Mouse (Mus musculus): ENCODE results near the gene Syngap1. TPM values are rescaled to one million over a fixed set of nuclear protein-coding genes. Genes with fewer than 3 reads are reported as not detected.

Syngap1 gene
- polyA plus RNA-seq, 1 experiment, result 7.6 TPM

- Histone ChIP-seq H3K27me3 (ENCODE audit: control insufficient read depth, insufficient read depth, low read length) (no peaks in the 10 kb centered on the region), H3K27ac (ENCODE audit: control insufficient read depth, insufficient read depth, low read length) (no peak overlapping the region), H3K4me3 (ENCODE audit: control insufficient read depth, insufficient read depth, low read length) (no peak overlapping the region), H3K4me1 (replicated peaks; ENCODE audit: control insufficient read depth, insufficient read depth, low read length) (peaks cover 15% of the 10 kb centered on the region; the same call in 1 of the 2 replicates), H3K36me3 (ENCODE audit: control insufficient read depth, insufficient read depth, low read length) (no peaks in the 10 kb centered on the region)
- WGBS, result 96% methylated on average over 6 of the region's 6 CpGs
- no peak for TF ChIP-seq POLR2A (IDR thresholded peaks at IDR 0.05; ENCODE audit: control insufficient read depth, extremely low read depth, insufficient read depth, low read length, poor library complexity)
- TF ChIP-seq CTCF (IDR thresholded peaks at IDR 0.05; ENCODE audit: borderline replicate concordance, control insufficient read depth, extremely low read depth, insufficient read depth, low read length, poor library complexity), result no peak
- DNase-seq, result no peak
These were observed 26.4 kb downstream of the Syngap1 start for GRCm38 (mm10) chr17:26967477-26967876.

- no peak overlapping the region for H3K4me3 ChIP-seq (ENCODE audit: control insufficient read depth, insufficient read depth, low read length)
- DNase-seq, result no peak
- 96% methylated on average over 6 of the region's 6 CpGs for WGBS
- no peak overlapping the region for H3K27ac ChIP-seq (ENCODE audit: control insufficient read depth, insufficient read depth, low read length)
- peaks cover 15% of the 10 kb centered on the region; the same call in 1 of the 2 replicates for H3K4me1 ChIP-seq (replicated peaks; ENCODE audit: control insufficient read depth, insufficient read depth, low read length)
- H3K27me3 ChIP-seq (ENCODE audit: control insufficient read depth, insufficient read depth, low read length), result no peaks in the 10 kb centered on the region
- no peaks in the 10 kb centered on the region for H3K36me3 ChIP-seq (ENCODE audit: control insufficient read depth, insufficient read depth, low read length)
- TF ChIP-seq CTCF (IDR thresholded peaks at IDR 0.05; ENCODE audit: borderline replicate concordance, control insufficient read depth, extremely low read depth, insufficient read depth, low read length, poor library complexity) (no peak), POLR2A (IDR thresholded peaks at IDR 0.05; ENCODE audit: control insufficient read depth, extremely low read depth, insufficient read depth, low read length, poor library complexity) (no peak)
These were observed 27.2 kb downstream of the Syngap1 start for GRCm38 (mm10) chr17:26968200-26968611.

- H3K4me3 ChIP-seq (ENCODE audit: control insufficient read depth, insufficient read depth, low read length), result no peak overlapping the region
- no peak for DNase-seq
- no peak overlapping the region for H3K27ac ChIP-seq (ENCODE audit: control insufficient read depth, insufficient read depth, low read length)
- 96% methylated on average over 6 of the region's 6 CpGs for WGBS
- H3K27me3 ChIP-seq (ENCODE audit: control insufficient read depth, insufficient read depth, low read length), result no peaks in the 10 kb centered on the region
- peaks cover 22% of the 10 kb centered on the region for H3K4me1 ChIP-seq (replicated peaks; ENCODE audit: control insufficient read depth, insufficient read depth, low read length)
- no peaks in the 10 kb centered on the region for H3K36me3 ChIP-seq (ENCODE audit: control insufficient read depth, insufficient read depth, low read length)
- TF ChIP-seq POLR2A (IDR thresholded peaks at IDR 0.05; ENCODE audit: control insufficient read depth, extremely low read depth, insufficient read depth, low read length, poor library complexity) (no peak), CTCF (IDR thresholded peaks at IDR 0.05; ENCODE audit: borderline replicate concordance, control insufficient read depth, extremely low read depth, insufficient read depth, low read length, poor library complexity) (no peak)
These were observed 28.2 kb downstream of the Syngap1 start for GRCm38 (mm10) chr17:26969257-26969656.

- Histone ChIP-seq H3K4me1 (replicated peaks; ENCODE audit: control insufficient read depth, insufficient read depth, low read length) (peaks cover 28% of the 10 kb centered on the region), H3K4me3 (ENCODE audit: control insufficient read depth, insufficient read depth, low read length) (no peak overlapping the region), H3K36me3 (ENCODE audit: control insufficient read depth, insufficient read depth, low read length) (0 out of 2 replicates have a peak, but pooled peaks cover 5% of the 10 kb centered on the region), H3K27me3 (ENCODE audit: control insufficient read depth, insufficient read depth, low read length) (no peaks in the 10 kb centered on the region), H3K27ac (ENCODE audit: control insufficient read depth, insufficient read depth, low read length) (no peak overlapping the region)
- DNase-seq, result no peak
- TF ChIP-seq POLR2A (IDR thresholded peaks at IDR 0.05; ENCODE audit: control insufficient read depth, extremely low read depth, insufficient read depth, low read length, poor library complexity) (no peak), CTCF (IDR thresholded peaks at IDR 0.05; ENCODE audit: borderline replicate concordance, control insufficient read depth, extremely low read depth, insufficient read depth, low read length, poor library complexity) (no peak)
- WGBS, result 46% methylated on average over 11 of the region's 12 CpGs
These were observed 29.2 kb downstream of the Syngap1 start for GRCm38 (mm10) chr17:26970221-26970620.

- no peak for TF ChIP-seq CTCF (IDR thresholded peaks at IDR 0.05; ENCODE audit: borderline replicate concordance, control insufficient read depth, extremely low read depth, insufficient read depth, low read length, poor library complexity)
- no peak for TF ChIP-seq POLR2A (IDR thresholded peaks at IDR 0.05; ENCODE audit: control insufficient read depth, extremely low read depth, insufficient read depth, low read length, poor library complexity)
- Histone ChIP-seq H3K27ac (ENCODE audit: control insufficient read depth, insufficient read depth, low read length) (no peak overlapping the region), H3K4me3 (ENCODE audit: control insufficient read depth, insufficient read depth, low read length) (no peak overlapping the region), H3K36me3 (ENCODE audit: control insufficient read depth, insufficient read depth, low read length) (0 out of 2 replicates have a peak, but pooled peaks cover 5% of the 10 kb centered on the region), H3K27me3 (ENCODE audit: control insufficient read depth, insufficient read depth, low read length) (no peaks in the 10 kb centered on the region), H3K4me1 (replicated peaks; ENCODE audit: control insufficient read depth, insufficient read depth, low read length) (peaks cover 33% of the 10 kb centered on the region)
- DNase-seq, result no peak
- 88% methylated on average over 8 of the region's 8 CpGs for WGBS
These were observed 30.3 kb downstream of the Syngap1 start for GRCm38 (mm10) chr17:26971247-26971905.

- peak overlapping the region; percentile 73; the same call in 1 of the 2 replicates for H3K27ac ChIP-seq (ENCODE audit: control insufficient read depth, insufficient read depth, low read length)
- 2% methylated on average over 3 of the region's 3 CpGs for WGBS
- DNase-seq, result no peak
- TF ChIP-seq CTCF (IDR thresholded peaks at IDR 0.05; ENCODE audit: borderline replicate concordance, control insufficient read depth, extremely low read depth, insufficient read depth, low read length, poor library complexity), result no peak
- TF ChIP-seq POLR2A (IDR thresholded peaks at IDR 0.05; ENCODE audit: control insufficient read depth, extremely low read depth, insufficient read depth, low read length, poor library complexity), result no peak
- 0 out of 2 replicates have a peak, but pooled peaks cover 5% of the 10 kb centered on the region for H3K36me3 ChIP-seq (ENCODE audit: control insufficient read depth, insufficient read depth, low read length)
- peaks cover 35% of the 10 kb centered on the region for H3K4me1 ChIP-seq (replicated peaks; ENCODE audit: control insufficient read depth, insufficient read depth, low read length)
- H3K4me3 ChIP-seq (ENCODE audit: control insufficient read depth, insufficient read depth, low read length), result peak overlapping the region; percentile 78
- H3K27me3 ChIP-seq (ENCODE audit: control insufficient read depth, insufficient read depth, low read length), result no peaks in the 10 kb centered on the region
These were observed 31.1 kb downstream of the Syngap1 start for GRCm38 (mm10) chr17:26972107-26972506.
